Mouse (Mus musculus): ENCODE measurements around the gene Pdx1. TPM values are rescaled to one million over a fixed set of nuclear protein-coding genes. Genes with fewer than 3 reads are reported as not detected.

Gene Pdx1
- polyA plus RNA-seq, 1 experiment from 2014 or later = not detected

DNA sequence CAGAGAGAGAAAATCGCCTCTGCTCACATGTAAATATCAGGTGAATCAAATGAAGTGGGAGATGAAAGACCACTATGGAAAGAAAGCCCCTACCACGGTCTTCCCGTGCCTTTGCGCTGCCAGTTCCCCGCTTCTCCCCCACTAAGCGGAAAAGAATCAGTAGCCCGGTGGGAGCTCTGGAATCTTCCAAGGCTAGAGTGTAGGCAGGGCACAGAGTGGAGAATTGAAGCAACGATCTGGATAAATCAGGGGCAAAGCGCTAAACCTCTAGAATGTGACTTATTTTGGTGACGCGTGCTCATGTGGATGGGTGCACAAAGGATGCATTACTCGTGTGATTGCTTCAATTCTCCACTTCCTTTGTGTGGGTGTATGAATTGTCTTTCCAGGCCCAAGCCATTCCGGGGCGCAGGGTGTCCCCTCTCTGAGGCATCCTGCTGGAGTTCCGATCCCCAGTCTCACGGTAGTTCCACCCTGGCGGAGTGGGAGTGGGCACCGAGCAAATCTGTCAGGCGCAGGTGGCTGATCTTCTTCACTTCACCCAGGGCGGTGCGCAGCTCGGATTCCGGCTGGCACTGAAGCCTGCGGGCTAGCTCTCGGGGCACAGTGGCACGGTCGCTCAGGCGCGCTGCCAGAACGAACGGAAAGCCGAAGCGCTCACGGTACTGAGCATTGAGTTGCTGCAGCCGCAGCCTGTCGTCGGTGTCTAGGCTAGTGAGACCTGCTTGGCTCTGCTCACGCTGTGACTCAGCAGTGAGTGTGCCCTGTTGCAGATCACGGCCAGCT, 45.1 kb downstream of the Pdx1 start:
- WGBS (ENCODE audit: missing documents) = 2% methylated on average over 39 of the region's 39 CpGs
- no peaks in the 10 kb centered on the region for H3K36me3 ChIP-seq (ENCODE audit: inconsistent target)
- no peak overlapping the region for H3K27ac ChIP-seq
- no peak overlapping the region for H3K4me3 ChIP-seq (ENCODE audit: inconsistent target)
- H3K79me2 ChIP-seq (ENCODE audit: inconsistent target) = no peaks in the 10 kb centered on the region

DNA sequence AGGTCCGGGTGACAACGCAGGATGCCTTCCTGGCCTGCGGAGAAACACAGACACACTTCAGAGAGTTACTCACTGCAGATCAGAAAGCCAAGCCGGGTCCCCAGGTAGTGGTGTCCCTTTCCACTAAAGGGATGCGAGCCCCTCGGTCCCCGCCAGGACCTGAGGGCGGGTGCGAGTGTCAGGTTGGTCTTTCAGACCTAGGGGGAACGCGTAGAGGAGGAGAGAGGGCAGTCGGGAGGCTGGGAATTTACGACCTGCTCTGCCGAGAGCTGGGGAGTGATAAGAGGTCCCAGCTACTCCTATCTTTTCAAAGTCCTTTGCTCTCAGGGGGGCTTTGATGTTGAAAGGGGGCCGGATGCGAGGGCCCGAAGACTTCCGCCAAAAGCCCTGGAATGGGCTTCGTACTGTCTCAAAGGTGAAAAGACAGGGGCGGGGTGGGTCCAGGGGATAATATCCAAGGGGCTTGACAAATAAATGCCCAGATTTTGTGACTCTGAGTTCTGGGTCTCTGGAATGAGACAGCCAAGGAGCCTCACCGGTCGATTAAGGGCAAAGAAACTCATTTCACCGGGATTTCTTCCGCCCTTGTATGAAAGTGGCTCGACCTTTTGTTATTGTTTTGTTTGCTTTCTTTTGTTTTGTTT, 45.8 kb downstream of the Pdx1 start:
- no peak overlapping the region for H3K4me3 ChIP-seq (ENCODE audit: inconsistent target)
- H3K36me3 ChIP-seq (ENCODE audit: inconsistent target) = no peaks in the 10 kb centered on the region
- H3K27ac ChIP-seq = no peak overlapping the region
- 6% methylated on average over 25 of the region's 25 CpGs for WGBS (ENCODE audit: missing documents)
- no peaks in the 10 kb centered on the region for H3K79me2 ChIP-seq (ENCODE audit: inconsistent target)

- no peak overlapping the region for H3K27ac ChIP-seq
- no peaks in the 10 kb centered on the region for H3K79me2 ChIP-seq (ENCODE audit: inconsistent target)
- no peak overlapping the region for H3K4me3 ChIP-seq (ENCODE audit: inconsistent target)
- 22% methylated on average over 7 of the region's 7 CpGs for WGBS (ENCODE audit: missing documents)
- no peaks in the 10 kb centered on the region for H3K36me3 ChIP-seq (ENCODE audit: inconsistent target)
Measured at GRCm38 (mm10) chr5:147317321-147317720, 47.6 kb downstream of the Pdx1 start.

DNA sequence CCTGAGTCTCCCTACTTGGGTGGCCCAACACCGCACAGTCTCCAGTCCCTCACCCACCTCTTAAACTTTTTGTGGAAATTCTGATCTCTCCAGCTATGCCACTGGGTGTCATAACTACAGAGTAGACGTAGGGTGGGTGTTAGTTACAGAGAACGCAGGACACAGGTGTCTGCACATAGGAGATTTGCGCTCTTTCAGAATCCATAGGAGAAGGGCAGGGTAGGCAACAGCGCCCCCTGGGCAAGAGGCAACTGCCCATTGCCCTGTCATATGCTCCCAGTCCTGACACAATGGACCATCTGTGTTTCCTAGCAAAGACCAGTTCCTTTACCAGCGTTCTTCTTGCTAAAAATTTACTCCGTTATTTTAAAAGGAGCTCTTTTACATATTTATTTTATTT, 48.2 kb downstream of the Pdx1 start:
- H3K4me3 ChIP-seq (ENCODE audit: inconsistent target) = no peak overlapping the region
- 34% methylated on average over 7 of the region's 7 CpGs for WGBS (ENCODE audit: missing documents)

GRCm38 (mm10) chr5:147319653-147320052, 49.9 kb downstream of the Pdx1 start:
- no peak overlapping the region for H3K27ac ChIP-seq
- H3K79me2 ChIP-seq (ENCODE audit: inconsistent target) = no peaks in the 10 kb centered on the region
- no peak overlapping the region for H3K4me3 ChIP-seq (ENCODE audit: inconsistent target)
- H3K36me3 ChIP-seq (ENCODE audit: inconsistent target) = no peaks in the 10 kb centered on the region

More for the DNA sequence above, 48.2 kb downstream of the Pdx1 start:
- Histone ChIP-seq H3K79me2 (ENCODE audit: inconsistent target) (no peaks in the 10 kb centered on the region), H3K27ac (no peak overlapping the region), H3K36me3 (ENCODE audit: inconsistent target) (no peaks in the 10 kb centered on the region)

GRCm38 (mm10) chr5:147322183-147322582, 52.4 kb downstream of the Pdx1 start, which contains the start of gene Urad:
Gene Urad (minus strand): TSS chr5:147322440.
- Histone ChIP-seq H3K4me3 (ENCODE audit: inconsistent target) (no peak within 1 kb of the TSS), H3K27ac (no peak within 1 kb of the TSS)
- WGBS (ENCODE audit: missing documents) = 85% methylated on average over 8 of the region's 8 CpGs

GRCm38 (mm10) chr5:147323237-147323917, 53.6 kb downstream of the Pdx1 start:
- Histone ChIP-seq H3K27ac (no peak overlapping the region), H3K36me3 (ENCODE audit: inconsistent target) (no peaks in the 10 kb centered on the region), H3K79me2 (ENCODE audit: inconsistent target) (no peaks in the 10 kb centered on the region), H3K4me3 (ENCODE audit: inconsistent target) (no peak overlapping the region)
- WGBS (ENCODE audit: missing documents) = 6% methylated on average over 16 of the region's 17 CpGs

More at GRCm38 (mm10) chr5:147322183-147322582, 52.4 kb downstream of the Pdx1 start, which contains the start of gene Urad:
- no peaks in the 10 kb centered on the region for H3K79me2 ChIP-seq (ENCODE audit: inconsistent target)
- H3K36me3 ChIP-seq (ENCODE audit: inconsistent target) = no peaks in the 10 kb centered on the region

Other genes with a start within 250 kb of the Pdx1 start
- 7.4 to 9.6 TPM (median 8.7 TPM) in 3 replicates for gene Lnx2, start 193.4 kb upstream of the Pdx1 start, polyA plus RNA-seq (2018)
- gene Polr1d, start 192.9 kb upstream of the Pdx1 start, polyA plus RNA-seq (2018) = 71.8 to 132 TPM (median 100 TPM) in 3 replicates
- not detected in 3 replicates for gene Gsx1, start 81.3 kb upstream of the Pdx1 start, polyA plus RNA-seq (2018)
- not detected in 3 replicates for gene Cdx2, start 37.3 kb downstream of the Pdx1 start, polyA plus RNA-seq (2018)
- not detected in 3 replicates for gene Urad, start 52.5 kb downstream of the Pdx1 start, polyA plus RNA-seq (2018)
- 0.11 to 0.75 TPM (median 0.19 TPM) in 3 replicates for gene Flt3, start 130.5 kb downstream of the Pdx1 start, polyA plus RNA-seq (2018)
- 25.2 to 36.1 TPM (median 33.8 TPM) in 3 replicates for gene Pan3, start 160.2 kb downstream of the Pdx1 start, polyA plus RNA-seq (2018)